Mouse (Mus musculus): ENCODE measurements around the gene Kirrel3.

Gene Kirrel3

GRCm38 (mm10) chr9:34498651-34499050 lies 13.0 kb downstream of the Kirrel3 start:
- DNase-seq (ENCODE audit: low read depth, low spot score), result peak; percentile 46

GRCm38 (mm10) chr9:34507164-34507563 lies 21.5 kb downstream of the Kirrel3 start:
- no peak for DNase-seq (ENCODE audit: low read depth, low spot score)

- DNase-seq (ENCODE audit: low read depth, low spot score), result no peak
Measured at GRCm38 (mm10) chr9:34518861-34519260, 33.2 kb downstream of the Kirrel3 start.

GRCm38 (mm10) chr9:34520234-34520950 lies 34.7 kb downstream of the Kirrel3 start:
- DNase-seq (ENCODE audit: low read depth, low spot score), result no peak

- no peak for DNase-seq (ENCODE audit: low read depth, low spot score)
Measured at GRCm38 (mm10) chr9:34525695-34526094, 40.0 kb downstream of the Kirrel3 start.

GRCm38 (mm10) chr9:34538591-34539335 lies 53.1 kb downstream of the Kirrel3 start:
- no peak for DNase-seq (ENCODE audit: low read depth, low spot score)

- DNase-seq (ENCODE audit: low read depth, low spot score), result no peak
Measured at GRCm38 (mm10) chr9:34541908-34542307, 56.2 kb downstream of the Kirrel3 start.

GRCm38 (mm10) chr9:34555699-34556098 lies 70.0 kb downstream of the Kirrel3 start:
- DNase-seq (ENCODE audit: low read depth, low spot score), result no peak

- no peak for DNase-seq (ENCODE audit: low read depth, low spot score)
Measured at GRCm38 (mm10) chr9:34557846-34558245, 72.2 kb downstream of the Kirrel3 start.

GRCm38 (mm10) chr9:34558291-34558899 lies 72.7 kb downstream of the Kirrel3 start:
- no peak for DNase-seq (ENCODE audit: low read depth, low spot score)

- no peak for DNase-seq (ENCODE audit: low read depth, low spot score)
Measured at GRCm38 (mm10) chr9:34559102-34559501, 73.4 kb downstream of the Kirrel3 start.

- no peak for DNase-seq (ENCODE audit: low read depth, low spot score)
Measured at GRCm38 (mm10) chr9:34561281-34561680, 75.6 kb downstream of the Kirrel3 start.

GRCm38 (mm10) chr9:34562437-34563000 lies 76.8 kb downstream of the Kirrel3 start:
- no peak for DNase-seq (ENCODE audit: low read depth, low spot score)

GRCm38 (mm10) chr9:34573906-34574305 lies 88.2 kb downstream of the Kirrel3 start:
- DNase-seq (ENCODE audit: low read depth, low spot score), result no peak

- DNase-seq (ENCODE audit: low read depth, low spot score), result no peak
Measured at GRCm38 (mm10) chr9:34574611-34575010, 88.9 kb downstream of the Kirrel3 start.

- DNase-seq (ENCODE audit: low read depth, low spot score), result no peak
Measured at GRCm38 (mm10) chr9:34579174-34579573, 93.5 kb downstream of the Kirrel3 start.

GRCm38 (mm10) chr9:34580059-34580458 lies 94.4 kb downstream of the Kirrel3 start:
- DNase-seq (ENCODE audit: low read depth, low spot score), result no peak

GRCm38 (mm10) chr9:34582496-34582895 lies 96.8 kb downstream of the Kirrel3 start:
- no peak for DNase-seq (ENCODE audit: low read depth, low spot score)

GRCm38 (mm10) chr9:34585487-34585886 lies 99.8 kb downstream of the Kirrel3 start:
- DNase-seq (ENCODE audit: low read depth, low spot score), result no peak

- DNase-seq (ENCODE audit: low read depth, low spot score), result no peak
Measured at GRCm38 (mm10) chr9:34586080-34586479, 100.4 kb downstream of the Kirrel3 start.

GRCm38 (mm10) chr9:34589799-34590198 lies 104.1 kb downstream of the Kirrel3 start:
- DNase-seq (ENCODE audit: low read depth, low spot score), result no peak

- no peak for DNase-seq (ENCODE audit: low read depth, low spot score)
Measured at GRCm38 (mm10) chr9:34592073-34592610, 106.4 kb downstream of the Kirrel3 start.
